Mouse (Mus musculus): ENCODE data around the gene Slc45a1.

The Slc45a1 gene

GRCm38 (mm10) chr4:150659926-150660610 lies 8.1 kb upstream of the Slc45a1 start:
- peak in 1 of 2 experiments; percentile 61 for DNase-seq (ENCODE audit: low spot score in 2 of 2)

- peak in 1 of 2 experiments; percentile 35 for DNase-seq (ENCODE audit: low spot score in 2 of 2)
Observed at GRCm38 (mm10) chr4:150656504-150656903, 4.5 kb upstream of the Slc45a1 start.

DNA sequence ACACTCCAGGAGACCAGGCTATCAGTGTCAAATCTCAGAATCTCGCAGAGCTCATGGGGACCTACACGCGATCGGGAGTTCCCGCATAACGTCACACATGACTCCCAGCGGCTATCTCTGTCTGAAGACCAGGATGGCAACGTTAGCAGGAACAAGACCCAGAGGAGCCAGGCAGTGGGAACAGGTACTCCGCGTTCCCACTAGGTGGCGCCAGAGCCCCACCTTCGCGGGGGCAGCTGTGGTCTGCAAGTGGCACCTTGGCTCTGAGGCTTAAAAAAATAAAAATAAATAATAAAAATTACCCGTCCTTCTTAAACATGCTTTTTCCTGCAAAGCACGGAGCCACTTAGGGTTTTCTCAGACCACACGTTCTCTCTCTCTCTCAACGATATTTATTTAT lies 4.0 kb upstream of the Slc45a1 start:
- DNase-seq (ENCODE audit: low spot score in 2 of 2), result peak; percentile 66 to 83

GRCm38 (mm10) chr4:150653072-150653599 lies 1.2 kb upstream of the Slc45a1 start:
- DNase-seq (ENCODE audit: low spot score in 2 of 2), result no peak

DNA sequence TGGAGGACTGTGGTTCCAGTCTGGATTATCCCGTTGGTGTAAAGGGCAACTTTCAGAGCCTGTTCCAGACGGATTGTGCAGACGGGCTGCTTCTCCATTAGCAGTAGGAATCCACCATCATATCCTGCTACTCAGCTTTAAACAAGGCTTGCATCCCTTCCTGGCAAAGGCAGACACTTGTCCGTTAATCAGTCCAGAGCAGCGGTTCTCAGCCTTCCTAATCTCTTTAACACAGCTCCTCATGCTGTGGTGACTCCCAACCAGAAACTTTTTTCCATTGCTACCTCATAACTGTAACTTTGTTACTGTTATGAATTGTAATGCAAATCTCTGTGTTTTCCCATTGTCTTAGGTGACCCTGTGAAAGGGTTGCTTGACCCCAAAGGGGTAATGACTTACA lies 2.6 kb downstream of the Slc45a1 start:
- peak in 1 of 2 experiments; percentile 49 for DNase-seq (ENCODE audit: low spot score in 2 of 2)

- no peak for DNase-seq (ENCODE audit: low spot score in 2 of 2)
Observed at GRCm38 (mm10) chr4:150644299-150644698, 7.7 kb downstream of the Slc45a1 start.

- no peak for DNase-seq (ENCODE audit: low spot score in 2 of 2)
Observed at GRCm38 (mm10) chr4:150636635-150637034, 15.3 kb downstream of the Slc45a1 start.

DNA sequence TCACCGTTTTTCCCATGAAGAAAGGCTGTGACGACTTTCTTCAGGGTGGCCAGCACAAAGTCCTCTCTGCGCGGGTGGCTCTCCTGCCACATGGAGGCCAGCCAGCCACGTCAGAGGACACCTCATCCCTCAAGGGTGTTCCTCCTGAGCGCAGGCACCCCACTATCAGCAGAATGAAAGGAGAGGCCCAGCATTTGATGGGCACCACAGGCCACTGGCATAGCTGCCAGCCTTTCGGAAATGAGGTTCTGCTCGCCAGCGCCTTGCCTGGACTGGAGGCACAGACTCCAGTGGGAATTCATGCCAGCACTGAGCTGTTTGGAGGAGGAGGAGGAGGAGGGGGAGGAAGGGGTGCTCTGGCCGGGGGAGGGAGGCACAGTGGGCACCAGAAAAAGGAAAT lies 16.4 kb downstream of the Slc45a1 start:
- DNase-seq (ENCODE audit: low spot score in 2 of 2), result no peak

DNA sequence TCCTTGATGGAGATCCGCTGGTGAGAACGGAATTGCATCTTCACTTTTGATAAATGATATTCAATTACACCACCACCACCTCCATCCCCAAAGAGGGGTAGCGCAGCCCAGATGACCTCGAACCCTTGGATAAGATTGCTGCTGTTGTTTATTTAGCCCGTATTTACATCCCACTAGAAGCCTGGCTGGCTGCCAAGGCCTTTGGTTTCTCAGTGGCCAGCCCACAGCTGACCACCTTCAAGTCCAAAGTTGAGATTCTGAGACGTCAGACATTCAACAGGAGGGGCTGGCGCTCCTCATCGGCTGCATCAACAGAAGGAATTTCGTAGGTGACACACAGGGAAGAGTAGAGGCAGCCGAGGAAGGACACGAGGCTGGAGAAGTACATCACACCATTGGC lies 22.7 kb downstream of the Slc45a1 start:
- no peak for DNase-seq (ENCODE audit: low spot score in 2 of 2)

DNA sequence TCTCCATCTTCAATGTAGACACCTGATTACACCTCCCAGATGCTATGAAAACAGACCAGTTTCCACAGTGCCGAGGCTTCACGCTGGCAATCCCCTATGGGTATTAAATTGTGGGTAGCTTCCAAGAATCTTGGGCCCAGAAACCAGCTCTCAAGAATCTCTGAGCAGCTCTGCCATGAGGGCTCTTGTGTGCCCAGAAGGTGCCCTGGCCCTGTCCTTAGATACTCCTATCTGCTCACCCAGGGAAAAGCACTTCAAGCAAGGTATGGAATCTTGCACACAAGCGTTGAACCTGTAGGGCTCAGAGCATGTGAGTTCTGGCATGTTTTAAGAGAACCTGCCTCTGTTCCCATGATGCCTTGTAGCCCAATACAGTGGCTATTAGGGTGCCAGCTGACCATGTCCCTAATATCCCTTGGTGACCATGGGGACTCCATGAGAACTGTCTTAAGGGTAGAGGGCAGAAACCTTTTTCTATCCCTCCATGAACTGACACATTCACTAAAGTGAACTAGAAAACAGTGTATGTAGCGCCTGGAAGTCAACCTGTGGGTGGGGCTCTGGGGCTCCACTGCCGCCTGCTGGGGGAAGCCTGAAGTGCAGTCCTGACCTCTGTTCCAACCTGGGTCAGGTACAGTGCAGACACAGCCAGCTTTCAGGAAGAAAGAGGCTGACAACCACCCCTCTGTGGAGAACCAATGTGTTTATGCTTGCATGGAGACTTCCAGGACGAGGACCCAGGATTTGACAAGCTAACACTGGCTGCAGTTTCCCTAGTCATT lies 25.8 kb downstream of the Slc45a1 start:
- peak; percentile 80 to 86 for DNase-seq (ENCODE audit: low spot score in 2 of 2)

- DNase-seq (ENCODE audit: low spot score in 2 of 2), result peak; percentile 47 to 76
Observed at GRCm38 (mm10) chr4:150625425-150625824, 26.5 kb downstream of the Slc45a1 start.

DNA sequence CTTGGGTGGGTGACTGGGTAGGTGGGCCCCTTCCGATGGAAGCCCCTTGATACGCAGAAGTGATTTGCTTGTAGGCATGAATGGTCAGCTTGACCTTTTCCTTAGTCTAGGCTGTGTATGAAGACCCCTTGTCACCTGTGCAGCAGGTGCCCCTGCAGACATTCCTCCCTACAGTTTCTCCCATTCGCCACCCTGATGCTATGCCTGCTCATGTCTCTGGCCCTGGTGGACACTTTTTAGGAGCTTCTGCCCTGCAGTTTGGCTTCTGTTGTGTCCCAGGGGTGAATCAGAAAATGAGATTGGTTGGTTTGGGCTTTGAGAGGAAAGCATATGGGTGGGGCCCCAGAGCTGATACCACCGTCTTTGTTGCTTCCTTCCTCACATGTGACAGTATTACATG lies 27.0 kb downstream of the Slc45a1 start:
- DNase-seq (ENCODE audit: low spot score in 2 of 2), result no peak

DNA sequence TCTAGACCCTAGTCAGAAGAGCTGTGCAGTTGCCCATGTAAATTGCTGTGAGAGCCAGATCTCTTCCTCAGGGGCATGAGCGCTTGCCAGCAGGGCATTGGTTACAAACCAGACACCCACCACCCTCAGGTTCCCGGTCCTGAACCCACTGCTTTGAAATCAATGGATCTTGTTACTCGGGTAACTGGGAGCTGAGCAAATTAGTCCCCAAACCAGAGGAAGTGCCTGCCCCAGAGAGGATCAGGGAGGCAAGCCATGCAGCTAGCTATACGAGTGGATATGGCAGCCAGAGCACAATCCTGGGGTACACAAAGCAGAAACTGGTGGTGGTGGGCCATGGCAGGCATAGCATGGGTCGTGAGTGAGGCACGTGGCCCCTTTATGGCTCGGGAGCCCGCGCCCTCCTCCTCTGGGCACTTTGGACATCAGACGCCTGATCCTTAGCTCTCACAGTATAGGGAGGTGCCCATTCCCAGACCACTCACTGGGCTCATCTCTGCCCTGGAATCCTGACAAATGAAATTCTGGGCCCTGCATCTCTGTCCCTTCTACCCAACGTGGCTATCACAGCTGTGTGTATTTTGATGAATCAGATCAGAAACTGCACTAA lies 27.7 kb downstream of the Slc45a1 start:
- no peak for DNase-seq (ENCODE audit: low spot score in 2 of 2)

GRCm38 (mm10) chr4:150622641-150623040 lies 29.3 kb downstream of the Slc45a1 start:
- DNase-seq (ENCODE audit: low spot score in 2 of 2), result no peak

DNA sequence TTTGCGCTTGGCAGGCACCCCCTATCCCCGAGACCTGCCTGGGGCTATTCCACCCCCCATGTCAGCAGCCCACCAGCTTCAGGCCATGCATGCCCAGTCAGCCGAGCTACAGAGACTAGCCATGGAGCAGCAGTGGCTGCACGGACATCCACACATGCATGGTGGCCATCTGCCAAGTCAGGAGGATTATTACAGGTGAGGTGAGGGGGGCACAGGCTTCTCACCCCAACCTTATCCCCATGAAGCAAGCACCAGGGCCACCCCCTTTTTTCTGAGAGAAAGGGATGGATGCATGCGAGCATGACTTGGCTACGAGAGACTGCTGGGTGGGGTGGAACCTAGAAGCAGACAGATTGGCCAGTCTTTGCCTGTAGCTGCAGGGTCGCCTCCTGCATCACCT lies 33.0 kb downstream of the Slc45a1 start:
- no peak for DNase-seq (ENCODE audit: low spot score in 2 of 2)

GRCm38 (mm10) chr4:150616841-150617240 lies 35.1 kb downstream of the Slc45a1 start:
- DNase-seq (ENCODE audit: low spot score in 2 of 2), result no peak

GRCm38 (mm10) chr4:150616029-150616420 lies 35.9 kb downstream of the Slc45a1 start:
- DNase-seq (ENCODE audit: low spot score in 2 of 2), result no peak

- DNase-seq (ENCODE audit: low spot score in 2 of 2), result no peak
Observed at GRCm38 (mm10) chr4:150615251-150616028, 36.5 kb downstream of the Slc45a1 start.

GRCm38 (mm10) chr4:150613715-150614114 lies 38.3 kb downstream of the Slc45a1 start:
- no peak for DNase-seq (ENCODE audit: low spot score in 2 of 2)

GRCm38 (mm10) chr4:150608670-150609069 lies 43.3 kb downstream of the Slc45a1 start:
- no peak for DNase-seq (ENCODE audit: low spot score in 2 of 2)

DNA sequence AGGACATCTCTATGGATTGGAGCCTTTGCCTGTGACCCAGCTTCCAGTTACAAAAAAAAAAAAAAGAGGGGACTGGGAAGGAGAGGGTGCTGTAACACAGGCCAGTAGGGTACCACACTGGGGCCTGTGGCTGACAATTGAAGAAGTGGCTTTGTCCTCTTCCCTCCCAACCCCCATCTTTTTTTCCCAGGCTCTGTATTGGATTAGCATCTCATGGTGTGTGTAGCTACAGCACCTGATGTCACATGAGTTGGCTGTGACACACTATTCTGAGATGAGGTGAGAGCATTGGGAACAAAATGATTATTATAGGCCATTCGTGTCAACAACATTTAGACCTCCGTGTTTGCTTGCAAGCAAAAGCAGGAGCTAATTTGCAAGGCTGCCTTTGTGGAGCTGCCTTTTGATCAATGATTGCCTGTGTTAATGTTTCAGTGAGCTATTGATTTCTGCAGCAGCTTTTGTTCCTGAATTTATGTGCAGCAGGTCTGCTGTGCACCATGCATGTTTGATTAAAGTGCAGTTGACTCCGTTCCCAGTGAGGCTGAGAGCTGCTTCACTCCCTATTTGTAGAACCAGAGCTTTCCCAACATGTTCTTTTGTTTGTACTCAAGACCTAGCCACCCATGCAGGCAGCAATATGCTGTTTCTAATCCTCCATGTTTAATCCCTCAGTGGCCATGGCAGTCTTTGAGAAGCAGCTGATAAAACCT lies 45.4 kb downstream of the Slc45a1 start:
- DNase-seq (ENCODE audit: low spot score in 2 of 2), result no peak
